Mouse (Mus musculus): ENCODE measurements at regions not wholly inside any gene's neighbourhood (a gene's known extent, or its start where the extent isn't known, plus 50 kb on each side); places are given as distances from the start of the nearest gene placed in this dataset.
"Not testable (repeated sequence)": the region's sequence is repeated elsewhere in the genome, so short reads cannot be mapped to it uniquely, and the experiment has no call there.

- no peak for DNase-seq (ENCODE audit: low read depth, low spot score)
Observed at GRCm38 (mm10) chr12:49084505-49084904, 298.0 kb upstream of the Foxg1 start.

GRCm38 (mm10) chr12:49086076-49086475 lies 296.4 kb upstream of the Foxg1 start:
- no peak for DNase-seq (ENCODE audit: low read depth, low spot score)

DNA sequence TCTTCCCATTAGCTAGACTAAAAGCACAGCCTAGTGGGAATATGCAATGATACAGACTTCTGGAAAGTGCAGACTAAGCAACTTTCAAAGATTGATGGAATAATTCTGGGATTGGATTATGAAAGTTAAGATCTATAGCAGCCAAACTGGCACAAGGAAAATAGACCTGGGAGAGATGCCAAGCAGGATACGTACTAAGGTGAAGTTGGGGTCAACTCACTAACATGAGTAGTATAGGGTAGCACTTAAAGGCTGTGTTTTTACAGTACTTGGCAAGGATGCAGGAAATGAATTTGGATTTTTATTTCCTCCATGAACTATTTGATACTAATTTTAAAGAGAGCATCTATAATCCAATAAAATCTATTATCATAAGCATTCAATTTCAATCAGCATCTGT lies 292.3 kb upstream of the Foxg1 start:
- no peak for DNase-seq (ENCODE audit: low read depth, low spot score)

- DNase-seq (ENCODE audit: low read depth, low spot score) = no peak
Observed at GRCm38 (mm10) chr12:49105931-49106330, 276.5 kb upstream of the Foxg1 start.

DNA sequence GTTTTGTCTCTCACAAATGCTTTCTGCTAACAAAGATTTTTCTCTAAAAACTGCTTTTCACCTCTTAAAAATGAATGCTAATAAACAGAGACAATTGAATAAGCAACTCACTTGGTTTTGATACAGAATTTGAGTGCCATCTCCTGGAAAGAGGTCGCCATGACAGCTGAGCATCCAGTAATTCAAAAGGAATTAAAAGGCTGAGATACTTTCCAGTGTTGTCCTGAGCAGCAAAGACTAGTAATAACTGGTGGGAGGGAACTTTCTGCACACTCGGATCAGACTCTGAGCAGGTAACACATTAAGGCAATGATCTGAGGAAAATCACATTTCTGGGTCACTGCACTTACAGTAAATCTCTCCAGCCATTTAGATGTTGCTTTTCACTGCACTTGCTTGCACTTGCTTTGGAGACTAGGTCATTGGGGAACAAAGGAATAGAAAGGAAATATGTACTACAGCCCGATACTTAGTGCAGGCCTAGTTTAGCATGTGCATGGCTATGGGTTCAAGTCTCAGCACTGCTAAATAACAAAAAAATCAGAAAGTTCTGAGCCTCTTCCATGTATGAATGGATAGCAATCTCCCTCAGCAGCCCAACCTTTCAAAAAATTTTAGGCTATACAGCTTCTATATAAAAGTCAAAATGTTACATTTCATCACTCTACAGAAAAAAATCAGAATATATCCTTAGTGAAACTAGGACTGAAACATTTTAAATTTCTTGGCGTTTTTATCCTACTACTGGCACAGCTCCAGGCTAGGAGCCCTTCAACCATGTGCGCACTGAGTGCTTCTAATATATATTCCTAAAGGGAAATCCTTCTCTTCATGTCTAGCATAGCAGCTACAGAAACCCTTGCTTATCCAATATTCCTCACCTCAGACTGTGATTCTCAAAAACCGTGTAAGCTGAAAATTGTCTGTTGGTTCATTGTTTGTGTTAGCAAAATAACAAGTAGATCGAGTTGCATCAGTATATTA lies 275.8 kb upstream of the Foxg1 start:
- DNase-seq (ENCODE audit: low read depth, low spot score) = peak; percentile 26

GRCm38 (mm10) chr12:49107415-49108148 lies 274.9 kb upstream of the Foxg1 start:
- DNase-seq (ENCODE audit: low read depth, low spot score) = no peak

DNA sequence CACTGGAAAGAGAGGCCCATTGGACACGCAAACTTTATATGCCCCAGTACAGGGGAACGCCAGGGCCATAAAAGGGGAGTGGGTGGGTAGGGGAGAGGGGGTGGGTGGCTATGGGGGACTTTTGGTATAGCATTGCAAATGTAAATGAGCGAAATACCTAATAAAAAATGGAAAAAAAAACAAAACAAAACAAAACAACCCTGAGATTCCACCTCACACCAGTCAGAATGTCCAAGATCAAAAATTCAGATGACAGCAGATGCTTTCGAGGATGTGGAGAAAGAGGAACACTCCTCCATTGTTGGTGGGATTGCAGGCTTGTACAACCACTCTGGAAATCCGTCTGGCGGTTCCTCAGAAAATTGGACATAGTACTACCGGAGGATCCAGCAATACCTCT lies 251.4 kb upstream of the Foxg1 start:
- not testable (repeated sequence) for DNase-seq (ENCODE audit: low read depth, low spot score)

GRCm38 (mm10) chr12:49170097-49170496 lies 212.4 kb upstream of the Foxg1 start:
- peak; percentile 62 for DNase-seq (ENCODE audit: low read depth, low spot score)

DNA sequence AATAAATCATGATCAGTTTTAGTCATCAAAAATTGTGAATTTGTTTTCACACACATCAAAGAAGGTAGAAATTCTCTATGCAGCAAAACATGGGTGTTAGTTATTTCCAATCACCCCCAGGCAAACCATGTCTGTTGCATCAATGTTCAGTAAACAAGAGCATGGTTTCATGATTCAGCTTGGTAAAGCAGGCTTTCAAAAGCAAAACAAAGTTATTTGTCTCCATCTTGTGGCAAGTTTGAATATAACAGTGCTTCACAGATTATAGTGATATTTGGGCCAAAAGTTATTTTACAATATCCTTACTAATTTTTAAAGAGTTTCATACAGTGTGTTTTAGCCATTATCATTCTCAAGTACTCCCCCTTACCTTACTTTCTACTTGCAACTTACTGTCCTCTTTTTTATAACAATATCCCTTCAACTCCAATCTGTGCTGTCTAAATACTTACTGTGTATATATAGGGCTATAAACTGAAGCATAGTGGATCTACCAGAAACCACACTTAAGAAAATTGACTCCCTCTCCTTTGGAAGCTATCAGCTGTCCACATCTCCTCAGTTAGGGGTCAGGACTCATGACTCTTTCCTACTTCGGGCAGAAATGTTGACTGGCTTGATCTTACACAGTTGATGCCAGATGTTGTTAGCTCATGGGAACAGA lies 211.3 kb upstream of the Foxg1 start:
- peak; percentile 13 for DNase-seq (ENCODE audit: low read depth, low spot score)

- no peak for DNase-seq (ENCODE audit: low read depth, low spot score)
Observed at GRCm38 (mm10) chr12:49191348-49191747, 191.1 kb upstream of the Foxg1 start.

GRCm38 (mm10) chr12:49233524-49234306 lies 148.7 kb upstream of the Foxg1 start:
- peak; percentile 36 for DNase-seq (ENCODE audit: low read depth, low spot score)
